In genomic region chr11:58953351-58954169, GRCm38 (mm10) we compare ENCODE assay signal across 7 mouse cellular contexts. TPM values are rescaled to one million over a fixed set of nuclear protein-coding genes. Genes with fewer than 3 reads are reported as not detected.
A peak's percentile ranks its signal among the peaks of the same experiment; 100 is the strongest.
DNase-seq lines count a peak whose midpoint lies in the region; ATAC-seq and TF ChIP-seq lines count a peak whose summit lies in the region.

No protein-coding gene starts in this region.

- H3K4me2 ChIP-seq in lung, embryonic 14.5 days, result peak overlapping the region; percentile 85
- peak overlapping the region; percentile 56 for H3K4me2 ChIP-seq in forebrain, embryonic 15.5 days (replicated peaks)
- peak overlapping the region; percentile 87 for H3K4me2 ChIP-seq in neural tube, embryonic 15.5 days

- intact Hi-C loops in left cerebral cortex, postnatal 14 days (cut with DNase I), result no loop called here

- peaks cover 5% of the 10 kb centered on the region; the same call in 1 of the 2 replicates for H3K4me1 ChIP-seq in lung, embryonic 14.5 days (ENCODE audit: insufficient read depth)
- H3K4me1 ChIP-seq in forebrain, embryonic 15.5 days, result peaks cover 52% of the 10 kb centered on the region
- peaks cover 48% of the 10 kb centered on the region for H3K4me1 ChIP-seq in neural tube, embryonic 15.5 days

- H3K4me3 ChIP-seq in lung, embryonic 14.5 days (ENCODE audit: low read depth, low read length), result peak overlapping the region; percentile 53
- H3K4me3 ChIP-seq in forebrain, embryonic 15.5 days, result peak overlapping the region; percentile 99
- H3K4me3 ChIP-seq in neural tube, embryonic 15.5 days (replicated peaks), result peak overlapping the region; percentile 75

- DNase-seq in lung, embryonic 14.5 days, result peak; percentile 36
- no peak for DNase-seq in lung, postnatal 36 days
- peak; percentile 83 for DNase-seq in brain, adult 2 months (ENCODE audit: low read depth, low spot score)
- peak; percentile 79 for DNase-seq in liver
- no peak for DNase-seq in left cerebral cortex, postnatal 14 days (ENCODE audit: low spot score in 2 of 2)

- H3K9ac ChIP-seq in lung, embryonic 14.5 days, result peak overlapping the region; percentile 47
- peak overlapping the region; percentile 71 for H3K9ac ChIP-seq in forebrain, embryonic 15.5 days (replicated peaks)
- H3K9ac ChIP-seq in neural tube, embryonic 15.5 days (replicated peaks), result peak overlapping the region; percentile 79

- H3K27ac ChIP-seq in lung, embryonic 14.5 days (ENCODE audit: low read depth), result peak overlapping the region; percentile 100
- peak overlapping the region; percentile 98 for H3K27ac ChIP-seq in forebrain, embryonic 15.5 days (replicated peaks)
- peak overlapping the region; percentile 99 for H3K27ac ChIP-seq in neural tube, embryonic 15.5 days (replicated peaks)

- no peaks in the 10 kb centered on the region for H3K9me3 ChIP-seq in lung, embryonic 14.5 days (ENCODE audit: low read depth, low read length)
- no peaks in the 10 kb centered on the region for H3K9me3 ChIP-seq in forebrain, embryonic 15.5 days
- H3K9me3 ChIP-seq in neural tube, embryonic 15.5 days (replicated peaks), result no peaks in the 10 kb centered on the region

- WGBS in lung, embryonic 14.5 days, result 1% methylated on average over 33 of the region's 33 CpGs
- WGBS in forebrain, embryonic 15.5 days, result 1% methylated on average over 33 of the region's 33 CpGs
- WGBS in neural tube, embryonic 15.5 days, result under 1% methylated on average over 33 of the region's 33 CpGs

- TF ChIP-seq CTCF in lung, embryonic 14.5 days (IDR thresholded peaks at IDR 0.05; ENCODE audit: low read depth), result no peak

- H3K27me3 ChIP-seq in lung, embryonic 14.5 days (ENCODE audit: insufficient read depth, low read length), result peaks cover 25% of the 10 kb centered on the region
- H3K27me3 ChIP-seq in forebrain, embryonic 15.5 days, result no peaks in the 10 kb centered on the region
- no peaks in the 10 kb centered on the region for H3K27me3 ChIP-seq in neural tube, embryonic 15.5 days (replicated peaks)

- peaks cover 8% of the 10 kb centered on the region; the same call in 1 of the 2 replicates for H3K36me3 ChIP-seq in lung, embryonic 14.5 days (ENCODE audit: insufficient read depth)
- no peaks in the 10 kb centered on the region for H3K36me3 ChIP-seq in forebrain, embryonic 15.5 days
- H3K36me3 ChIP-seq in neural tube, embryonic 15.5 days, result no peaks in the 10 kb centered on the region

- ATAC-seq in lung, embryonic 14.5 days (ENCODE audit: insufficient read depth), result peak; percentile 14; the same call in 1 of the 2 replicates
- ATAC-seq in forebrain, embryonic 15.5 days (replicated peaks), result peak; percentile 31
- peak; percentile 29 for ATAC-seq in neural tube, embryonic 15.5 days (ENCODE audit: low FRiP score)

RNA-seq across cellular contexts. Expression of gene Hist3h2a, which starts 0.9 kb away (rescaled TPM):
- 18.1 and 18.5 TPM in 2 replicates for polyA plus RNA-seq in lung, embryonic 14.5 days (2014; fragmentation: Nextera tagmentation; extraction: Ambion mirVana)
- polyA plus RNA-seq in forebrain, embryonic 15.5 days (2015; fragmentation: Nextera tagmentation; extraction: Ambion mirVana), result 155 and 160 TPM in 2 replicates
- polyA plus RNA-seq in neural tube, embryonic 15.5 days (2015; fragmentation: Nextera tagmentation; extraction: Ambion mirVana), result 66.5 and 86.3 TPM in 2 replicates
- 10 to 100 TPM; 57.2 to 62.3 TPM for total RNA-seq in left cerebral cortex, postnatal 14 days (2021)

RNA-seq across cellular contexts. Expression of gene Trim17, which starts 0.9 kb away (rescaled TPM):
- 0.14 and 0.22 TPM in 2 replicates for polyA plus RNA-seq in lung, embryonic 14.5 days (2014; fragmentation: Nextera tagmentation; extraction: Ambion mirVana)
- 1.9 and 2.7 TPM in 2 replicates for polyA plus RNA-seq in forebrain, embryonic 15.5 days (2015; fragmentation: Nextera tagmentation; extraction: Ambion mirVana)
- 1.1 TPM in 2 replicates for polyA plus RNA-seq in neural tube, embryonic 15.5 days (2015; fragmentation: Nextera tagmentation; extraction: Ambion mirVana)
- total RNA-seq in left cerebral cortex, postnatal 14 days (2021), result 1 to 10 TPM; 3.9 to 4.3 TPM

RNA-seq across cellular contexts. Expression of gene Hist3h2ba, which starts 4.8 kb away (rescaled TPM):
- polyA plus RNA-seq in lung, embryonic 14.5 days (2014; fragmentation: Nextera tagmentation; extraction: Ambion mirVana), result 9.0 and 9.5 TPM in 2 replicates
- 355 and 373 TPM in 2 replicates for polyA plus RNA-seq in forebrain, embryonic 15.5 days (2015; fragmentation: Nextera tagmentation; extraction: Ambion mirVana)
- polyA plus RNA-seq in neural tube, embryonic 15.5 days (2015; fragmentation: Nextera tagmentation; extraction: Ambion mirVana), result 184 and 262 TPM in 2 replicates
- 100 to 1,000 TPM; 119 to 135 TPM for total RNA-seq in left cerebral cortex, postnatal 14 days (2021)

RNA-seq across cellular contexts. Expression of gene Rnf187, which starts 14.8 kb away (rescaled TPM):
- 273 and 293 TPM in 2 replicates for polyA plus RNA-seq in lung, embryonic 14.5 days (2014; fragmentation: Nextera tagmentation; extraction: Ambion mirVana)
- polyA plus RNA-seq in forebrain, embryonic 15.5 days (2015; fragmentation: Nextera tagmentation; extraction: Ambion mirVana), result 508 and 517 TPM in 2 replicates
- 559 and 636 TPM in 2 replicates for polyA plus RNA-seq in neural tube, embryonic 15.5 days (2015; fragmentation: Nextera tagmentation; extraction: Ambion mirVana)
- 100 to 1,000 TPM; 493 to 512 TPM for total RNA-seq in left cerebral cortex, postnatal 14 days (2021)

RNA-seq across cellular contexts. Expression of gene Trim11, which starts 24.3 kb away (rescaled TPM):
- 17.2 and 18.2 TPM in 2 replicates for polyA plus RNA-seq in lung, embryonic 14.5 days (2014; fragmentation: Nextera tagmentation; extraction: Ambion mirVana)
- polyA plus RNA-seq in forebrain, embryonic 15.5 days (2015; fragmentation: Nextera tagmentation; extraction: Ambion mirVana), result 22.6 and 24.8 TPM in 2 replicates
- 22.2 and 22.5 TPM in 2 replicates for polyA plus RNA-seq in neural tube, embryonic 15.5 days (2015; fragmentation: Nextera tagmentation; extraction: Ambion mirVana)
- total RNA-seq in left cerebral cortex, postnatal 14 days (2021), result 10 to 100 TPM; 21.8 to 22.0 TPM

Comparison
In these comparisons a context has a peak if more than half of its experiments do, and no peak if none do; other contexts are left out.
1. DNase-seq: peak in lung, embryonic 14.5 days (single experiment), brain, adult 2 months (single experiment) and liver (single experiment); none in lung, postnatal 36 days (single experiment) and left cerebral cortex, postnatal 14 days (0 of 2).
2. RNA of gene Hist3h2ba, which starts 4.8 kb away (polyA plus RNA-seq): 355 to 373 TPM in forebrain, embryonic 15.5 days and 184 to 262 TPM in neural tube, embryonic 15.5 days; 9.0 to 9.5 TPM in lung, embryonic 14.5 days; every median in the first group is over 10 times any median in the second.
3. Peak in every context shown above with its lines, with median percentiles within 50 percentile points of each other: ATAC-seq, H3K27ac ChIP-seq, H3K4me2 ChIP-seq, H3K4me3 ChIP-seq and H3K9ac ChIP-seq.